Mouse (Mus musculus) limb, embryonic 14.5 days (tissue): Measurements from ENCODE around the gene Cnot1. TPM values are rescaled to one million over a fixed set of nuclear protein-coding genes. Genes with fewer than 3 reads are reported as not detected.

ENCODE experiments used
- ATAC-seq: fragments of 200-750 bp; cut with Nextera tagmentation; 2 replicates; pipeline ENCODE4 v1.8.0; 2017; ENCODE audit warnings: low read depth, moderate number of reproducible peaks, moderate TSS enrichment; ENCODE audit not compliant: low FRiP score
- DNase-seq: peaks from one replicate; pipeline ENCODE4 v3.0.0-alpha.2; 2015; ENCODE audit warnings: low spot score
- H3K27ac ChIP-seq: fragments of 300-500 bp; sonication (generic); replicated peaks from 2 replicates; pipeline ENCODE4 v1.5.1; 2014; ENCODE audit warnings: low read depth, mild to moderate bottlenecking, low read length, moderate library complexity, mixed read lengths
- H3K27me3 ChIP-seq: fragments of 300-500 bp; sonication (generic); 2 replicates; pipeline ENCODE4 v1.6.1; 2014; ENCODE audit warnings: low read length, mixed read lengths; ENCODE audit not compliant: control insufficient read depth, insufficient read depth
- H3K36me3 ChIP-seq: fragments of 300-500 bp; sonication (generic); 2 replicates; pipeline ENCODE4 v1.6.1; 2014; ENCODE audit warnings: mild to moderate bottlenecking, low read length, moderate library complexity, mixed read lengths; ENCODE audit not compliant: control insufficient read depth, insufficient read depth
- H3K4me1 ChIP-seq: fragments of 300-500 bp; sonication (generic); 2 replicates; pipeline ENCODE4 v1.6.1; 2014; ENCODE audit warnings: antibody characterized with exemption, low read length, mixed read lengths; ENCODE audit not compliant: control insufficient read depth, insufficient read depth
- H3K4me2 ChIP-seq: fragments of 300-500 bp; sonication (generic); replicated peaks from 2 replicates; pipeline ENCODE4 v1.6.1; 2014; ENCODE audit warnings: low read depth, mild to moderate bottlenecking, low read length, moderate library complexity; ENCODE audit not compliant: severe bottlenecking
- H3K4me3 ChIP-seq: fragments of 300-500 bp; sonication (generic); replicated peaks from 2 replicates; pipeline ENCODE4 v1.5.1; 2014; ENCODE audit warnings: low read length
- H3K9ac ChIP-seq: fragments of 300-500 bp; sonication (generic); 2 replicates; pipeline ENCODE4 v1.6.1; 2014; ENCODE audit warnings: mild to moderate bottlenecking, low read depth, low read length, moderate library complexity; ENCODE audit not compliant: severe bottlenecking
- H3K9me3 ChIP-seq: fragments of 300-500 bp; sonication (generic); 2 replicates; pipeline ENCODE4 v1.6.1; 2016; ENCODE audit warnings: low read length; ENCODE audit not compliant: control insufficient read depth
- POLR2A ChIP-seq: fragments of 200-500 bp; IDR thresholded peaks from 2 replicates; pipeline ENCODE4 v1.8.0; 2012; ENCODE audit warnings: inconsistent platforms, mild to moderate bottlenecking, moderate library complexity, borderline replicate concordance; ENCODE audit not compliant: insufficient read depth, insufficient read length; ENCODE audit errors: extremely low read depth
- WGBS: fragments of 180-500 bp; shearing (Covaris S2); extraction: QIAGEN DNeasy Blood & Tissue Kit; methylation state at CpG from one replicate; pipeline ENCODE4 v1.1.7; 2014; 5-methylcytosine and 5-hydroxymethylcytosine counted together
- polyA plus RNA-seq, 2 experiments: library from polyadenylated mRNA; depleted of rRNA in 1 of 2; stranded (reverse) in 1 of 2; unstranded in 1 of 2; fragments of >200 nt; fragmentation: Nextera tagmentation in 1 of 2; extraction: Ambion mirVana in 1 of 2; gene quantifications; 2 replicates each; pipeline versions ENCODE4 v1.2.1 to v1.2.3; 2012 to 2014

Gene Cnot1
- polyA plus RNA-seq, 2 experiments = 84.1 to 110 TPM

DNA sequence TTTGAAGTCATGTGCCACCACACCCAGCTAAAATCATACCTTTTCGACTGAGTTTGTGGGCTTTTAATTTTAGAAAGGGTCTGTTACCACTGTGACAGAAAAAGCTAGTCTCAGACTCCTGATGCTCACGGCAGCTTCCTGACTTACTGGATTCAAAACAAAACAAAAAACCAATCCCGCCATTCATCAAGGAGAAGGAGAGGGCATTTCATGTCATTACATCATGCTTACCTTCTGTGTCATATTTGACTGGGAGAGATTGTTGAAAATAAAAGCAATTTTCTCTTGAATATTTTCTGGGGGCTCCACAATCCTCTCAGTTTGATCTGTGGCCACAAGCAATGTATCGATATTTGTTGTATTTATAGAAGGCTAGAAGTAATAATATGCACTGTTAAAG is 59.2 kb downstream of the Cnot1 start:
- Histone ChIP-seq H3K27me3 (no peaks in the 10 kb centered on the region), H3K4me3 (no peak overlapping the region), H3K9ac (no peak overlapping the region), H3K36me3 (peaks cover 86% of the 10 kb centered on the region), H3K9me3 (no peaks in the 10 kb centered on the region), H3K27ac (no peak overlapping the region), H3K4me1 (no peaks in the 10 kb centered on the region), H3K4me2 (no peak overlapping the region)
- ATAC-seq (no peak), DNase-seq (no peak)
- 92% methylated on average over 4 of the region's 4 CpGs for WGBS
- TF ChIP-seq POLR2A = no peak

DNA sequence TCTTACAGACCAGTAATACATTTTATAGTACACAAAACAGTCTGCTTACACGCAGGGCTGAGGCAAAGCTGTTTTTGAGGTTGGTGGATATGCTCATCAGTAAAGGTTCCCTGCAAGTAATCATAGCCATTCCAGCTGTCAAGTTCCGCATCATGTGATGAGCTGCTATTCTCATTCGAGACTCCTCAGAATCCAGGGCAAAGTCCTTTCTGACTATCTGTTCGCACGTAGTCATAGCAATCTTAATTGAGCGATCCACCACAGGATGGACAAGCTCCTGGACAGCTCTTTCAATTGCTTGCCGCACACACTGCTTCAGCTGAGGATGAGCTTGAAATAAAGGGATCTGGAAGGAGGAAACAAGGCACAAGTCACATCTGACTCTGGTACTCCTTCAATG is 65.5 kb downstream of the Cnot1 start:
- peaks cover 95% of the 10 kb centered on the region for H3K36me3 ChIP-seq
- no peaks in the 10 kb centered on the region for H3K4me1 ChIP-seq
- TF ChIP-seq POLR2A = no peak
- H3K27ac ChIP-seq = no peak overlapping the region
- ATAC-seq = no peak
- no peak overlapping the region for H3K4me3 ChIP-seq
- no peaks in the 10 kb centered on the region for H3K9me3 ChIP-seq
- DNase-seq = no peak
- no peak overlapping the region for H3K4me2 ChIP-seq
- H3K27me3 ChIP-seq = no peaks in the 10 kb centered on the region
- H3K9ac ChIP-seq = no peak overlapping the region
- WGBS = 94% methylated on average over 7 of the region's 7 CpGs

- H3K27me3 ChIP-seq = no peaks in the 10 kb centered on the region
- H3K9me3 ChIP-seq = no peaks in the 10 kb centered on the region
- DNase-seq (no peak), ATAC-seq (no peak)
- no peak overlapping the region for H3K27ac ChIP-seq
- no peak for TF ChIP-seq POLR2A
- no peak overlapping the region for H3K4me3 ChIP-seq
- no peak overlapping the region for H3K9ac ChIP-seq
- WGBS = 74% methylated on average over 7 of the region's 7 CpGs
- peaks cover 93% of the 10 kb centered on the region for H3K36me3 ChIP-seq
- no peaks in the 10 kb centered on the region for H3K4me1 ChIP-seq
- no peak overlapping the region for H3K4me2 ChIP-seq
Measured at GRCm38 (mm10) chr8:95738596-95738995, 68.7 kb downstream of the Cnot1 start.

DNA sequence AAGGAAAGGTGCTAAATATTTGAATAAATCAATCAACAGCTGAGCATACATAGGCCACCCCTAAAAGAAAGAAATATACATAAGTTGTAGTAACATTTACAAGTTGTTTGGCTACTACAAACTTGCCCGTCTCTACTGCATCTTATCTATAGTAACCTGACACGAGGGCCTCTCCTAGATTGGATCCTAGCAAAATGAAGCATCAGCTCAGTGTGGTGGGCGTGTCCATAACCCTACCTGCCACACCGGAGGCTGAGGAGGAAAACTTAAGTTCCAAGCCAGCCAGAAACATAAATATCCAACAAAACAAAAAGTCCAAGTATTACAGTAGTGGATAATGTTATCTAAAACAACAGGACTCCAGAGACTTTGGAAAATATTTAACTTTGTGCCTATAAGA is 79.6 kb downstream of the Cnot1 start:
- H3K9ac ChIP-seq = no peak overlapping the region
- WGBS = 87% methylated on average over 4 of the region's 4 CpGs
- no peak overlapping the region for H3K4me2 ChIP-seq
- no peak overlapping the region for H3K4me3 ChIP-seq
- TF ChIP-seq POLR2A = no peak
- no peaks in the 10 kb centered on the region for H3K9me3 ChIP-seq
- H3K36me3 ChIP-seq = peaks cover 93% of the 10 kb centered on the region
- DNase-seq (no peak), ATAC-seq (no peak)
- H3K27ac ChIP-seq = no peak overlapping the region
- H3K27me3 ChIP-seq = no peaks in the 10 kb centered on the region
- H3K4me1 ChIP-seq = no peaks in the 10 kb centered on the region

DNA sequence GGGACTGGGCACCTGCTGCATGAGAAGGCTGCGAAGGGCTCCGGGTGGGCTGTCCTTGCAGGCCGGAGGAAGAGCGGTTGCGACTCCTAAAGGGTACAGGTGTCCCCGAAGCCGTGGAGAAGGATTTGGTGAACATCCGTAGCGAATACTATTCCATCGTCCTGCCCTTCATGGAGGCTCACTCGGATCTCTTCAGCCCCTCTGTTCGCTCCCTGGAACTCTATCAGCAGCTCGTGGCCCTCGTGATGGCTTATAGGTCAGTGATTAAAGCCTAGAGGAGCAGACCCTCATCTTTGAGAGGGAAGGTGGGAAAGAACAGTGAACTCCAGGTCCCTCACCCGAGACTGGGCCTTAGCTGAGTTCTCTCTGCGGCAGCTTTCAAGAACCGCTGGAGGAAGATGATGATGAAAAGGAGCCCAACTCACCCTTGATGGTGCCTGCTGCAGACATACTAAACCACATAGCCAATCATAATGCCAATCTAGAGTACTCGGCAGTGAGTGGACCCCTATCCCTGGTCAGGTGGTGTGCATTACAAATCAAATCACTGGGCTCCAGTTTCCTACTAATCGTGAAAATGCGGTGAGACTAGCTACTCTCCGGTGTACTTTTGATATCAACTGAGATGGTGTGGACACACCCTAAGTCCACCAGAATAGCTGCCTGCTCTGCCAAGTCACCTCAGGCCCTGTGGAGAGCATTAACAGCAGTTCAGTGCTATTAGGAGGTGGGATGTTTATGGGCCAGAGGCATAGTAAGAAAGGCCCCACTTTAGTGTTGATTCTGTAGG is 90.5 kb downstream of the Cnot1 start:
- H3K27me3 ChIP-seq = no peaks in the 10 kb centered on the region
- peaks cover 46% of the 10 kb centered on the region for H3K36me3 ChIP-seq
- no peak overlapping the region for H3K27ac ChIP-seq
- ATAC-seq (no peak), DNase-seq (no peak)
- no peaks in the 10 kb centered on the region for H3K9me3 ChIP-seq
- H3K4me1 ChIP-seq = peaks cover 6% of the 10 kb centered on the region; the same call in 1 of the 2 replicates
- peak overlapping the region; percentile 87 for H3K4me2 ChIP-seq
- no peak for TF ChIP-seq POLR2A
- peak overlapping the region; percentile 80 for H3K9ac ChIP-seq
- WGBS = 17% methylated on average over 21 of the region's 21 CpGs
- H3K4me3 ChIP-seq = peak overlapping the region; percentile 77
